Mouse (Mus musculus) heart, adult 2 months (tissue): Measurements from ENCODE around the gene Dscaml1. TPM values are rescaled to one million over a fixed set of nuclear protein-coding genes. Genes with fewer than 3 reads are reported as not detected.
A peak's percentile ranks its signal among the peaks of the same experiment; 100 is the strongest.

ENCODE experiments used
- DNase-seq, 2 experiments: peaks; one replicate each; pipeline ENCODE4 v3.0.0; 2021
- H3K27ac ChIP-seq: fragments of 200-600 bp; 2 replicates; pipeline ENCODE4 v1.8.1; 2022
- H3K27me3 ChIP-seq: fragments of 200-500 bp; 2 replicates; pipeline ENCODE4 v1.6.1; 2012; ENCODE audit warnings: mild to moderate bottlenecking, low read length, inconsistent platforms, mixed read lengths; ENCODE audit not compliant: control insufficient read depth, insufficient read depth
- H3K36me3 ChIP-seq: fragments of 200-500 bp; 2 replicates; pipeline ENCODE4 v1.6.1; 2012; ENCODE audit warnings: low read length, inconsistent platforms; ENCODE audit not compliant: control insufficient read depth, insufficient read depth
- H3K4me1 ChIP-seq: fragments of 200-500 bp; 2 replicates; pipeline ENCODE4 v1.6.1; 2011; ENCODE audit warnings: low read length; ENCODE audit not compliant: control insufficient read depth, insufficient read depth
- H3K4me3 ChIP-seq: fragments of 200-600 bp; 2 replicates; pipeline ENCODE4 v1.8.1; 2022
- H3K79me2 ChIP-seq: fragments of 200-500 bp; replicated peaks from 2 replicates; pipeline ENCODE4 v1.6.1; 2012; ENCODE audit warnings: mild to moderate bottlenecking, inconsistent platforms, low read length, moderate library complexity, mixed read lengths; ENCODE audit not compliant: control insufficient read depth, insufficient read depth
- H3K9ac ChIP-seq: fragments of 200-500 bp; 2 replicates; pipeline ENCODE4 v1.6.1; 2012; ENCODE audit warnings: low read depth, mild to moderate bottlenecking, control low read depth, inconsistent platforms, low read length, mixed read lengths
- CTCF ChIP-seq: fragments of 200-600 bp; IDR thresholded peaks from 2 replicates; pipeline ENCODE4 v1.8.1; 2022; ENCODE audit warnings: antibody characterized with exemption, mild to moderate bottlenecking, moderate library complexity
- EP300 ChIP-seq: fragments of 200-500 bp; IDR thresholded peaks from 2 replicates; pipeline ENCODE4 v1.6.1; 2011; ENCODE audit warnings: low read depth, low read length, control low read depth; ENCODE audit not compliant: insufficient read depth
- POLR2A ChIP-seq: fragments of 200-500 bp; IDR thresholded peaks from 2 replicates; pipeline ENCODE4 v1.6.1; 2011; ENCODE audit warnings: mild to moderate bottlenecking, low read depth, low read length, control low read depth; ENCODE audit not compliant: insufficient read depth
- WGBS: fragments of 180-500 bp; shearing (Covaris S2); methylation state at CpG from one replicate; pipeline ENCODE4 v1.1.7; 2018; 5-methylcytosine and 5-hydroxymethylcytosine counted together
- intact Hi-C: fragments of 180-260 bp; cut with DNase I; formaldehyde crosslinking; loops from one replicate; pipeline ENCODE4 v1.15.1; 2025
- polyA plus RNA-seq: library from polyadenylated mRNA; depleted of rRNA; stranded (reverse); fragments of >200 nt; gene quantifications from 2 replicates; pipeline ENCODE4 v1.2.3, GENCODE M21; 2012
- total RNA-seq, 2 experiments: library from RNA; stranded (reverse); gene quantifications; 2 replicates each; pipeline ENCODE4 v1.2.3; 2021

The Dscaml1 gene
- total and polyA plus RNA-seq, 3 experiments: 0.14 TPM; not detected in 2

- Histone ChIP-seq H3K79me2 (no peaks in the 10 kb centered on the region), H3K4me1 (no peaks in the 10 kb centered on the region; the same call in 1 of the 2 replicates), H3K27me3 (no peaks in the 10 kb centered on the region), H3K27ac (no peak overlapping the region), H3K36me3 (no peaks in the 10 kb centered on the region), H3K4me3 (no peak overlapping the region), H3K9ac (no peak overlapping the region)
- no peak for DNase-seq
- intact Hi-C loops: no loop called here
- no peak for TF ChIP-seq CTCF
- TF ChIP-seq EP300: no peak
- TF ChIP-seq POLR2A: no peak
- WGBS: 81% methylated on average over 4 of the region's 4 CpGs
Observed at GRCm38 (mm10) chr9:45412700-45413477, 13.5 kb upstream of the Dscaml1 start.

- Histone ChIP-seq H3K27ac (no peak overlapping the region), H3K4me1 (no peaks in the 10 kb centered on the region; the same call in 1 of the 2 replicates), H3K27me3 (no peaks in the 10 kb centered on the region), H3K79me2 (no peaks in the 10 kb centered on the region), H3K9ac (no peak overlapping the region), H3K36me3 (no peaks in the 10 kb centered on the region), H3K4me3 (no peak overlapping the region)
- 61% methylated on average over 5 of the region's 5 CpGs for WGBS
- no peak for DNase-seq
- no peak for TF ChIP-seq EP300
- TF ChIP-seq CTCF: peak; percentile 65
- intact Hi-C loops: no loop called here
Observed at GRCm38 (mm10) chr9:45413478-45414140, 12.8 kb upstream of the Dscaml1 start.

- H3K27me3 ChIP-seq: no peaks in the 10 kb centered on the region
- TF ChIP-seq POLR2A (no peak), CTCF (peak; percentile 77), EP300 (0 out of 2 replicates have a peak, but pooled peaks have one; percentile 14)
- H3K27ac ChIP-seq: no peak overlapping the region
- WGBS: 48% methylated on average over 4 of the region's 4 CpGs
- DNase-seq: peak in 1 of 2 experiments; percentile 63
- H3K79me2 ChIP-seq: no peaks in the 10 kb centered on the region
- H3K36me3 ChIP-seq: no peaks in the 10 kb centered on the region
- intact Hi-C loops: loop anchor here (1.0 kb wide), 1 partner anchor 338 kb away; no protein-coding TSS in a partner anchor
- H3K9ac ChIP-seq: no peak overlapping the region
- H3K4me3 ChIP-seq: no peak overlapping the region
- H3K4me1 ChIP-seq: no peaks in the 10 kb centered on the region; the same call in 1 of the 2 replicates
Observed at GRCm38 (mm10) chr9:45415912-45416311, 10.5 kb upstream of the Dscaml1 start.

- no peaks in the 10 kb centered on the region for H3K79me2 ChIP-seq
- H3K36me3 ChIP-seq: no peaks in the 10 kb centered on the region
- no peaks in the 10 kb centered on the region for H3K27me3 ChIP-seq
- H3K27ac ChIP-seq: no peak overlapping the region
- no peak for TF ChIP-seq POLR2A
- peak; percentile 87 for TF ChIP-seq CTCF
- 0 out of 2 replicates have a peak, but pooled peaks have one; percentile 32 for TF ChIP-seq EP300
- 0 out of 2 replicates have a peak overlapping the region, but pooled peaks have one; percentile 27 for H3K4me3 ChIP-seq
- peak; percentile 43 to 55 for DNase-seq
- no peaks in the 10 kb centered on the region; the same call in 1 of the 2 replicates for H3K4me1 ChIP-seq
- WGBS: 17% methylated on average over 8 of the region's 8 CpGs
- intact Hi-C loops: loop anchor here (1.0 kb wide), 1 partner anchor 195 kb away; no protein-coding TSS in a partner anchor
- H3K9ac ChIP-seq: peak overlapping the region; percentile 40; the same call in 1 of the 2 replicates
Observed at GRCm38 (mm10) chr9:45417245-45417644, 9.2 kb upstream of the Dscaml1 start.

- no peaks in the 10 kb centered on the region; the same call in 1 of the 2 replicates for H3K4me1 ChIP-seq
- no peak overlapping the region for H3K9ac ChIP-seq
- H3K27me3 ChIP-seq: no peaks in the 10 kb centered on the region
- H3K79me2 ChIP-seq: no peaks in the 10 kb centered on the region
- TF ChIP-seq EP300: no peak
- TF ChIP-seq CTCF: no peak
- TF ChIP-seq POLR2A: no peak
- H3K27ac ChIP-seq: no peak overlapping the region
- H3K36me3 ChIP-seq: no peaks in the 10 kb centered on the region
- DNase-seq: no peak
- H3K4me3 ChIP-seq: no peak overlapping the region
- WGBS: 59% methylated on average over 8 of the region's 8 CpGs
- intact Hi-C loops: no loop called here
Observed at GRCm38 (mm10) chr9:45418252-45418651, 8.2 kb upstream of the Dscaml1 start.
